Mouse (Mus musculus): ENCODE data around the gene Sspo. TPM values are rescaled to one million over a fixed set of nuclear protein-coding genes. Genes with fewer than 3 reads are reported as not detected.
A peak's percentile ranks its signal among the peaks of the same experiment; 100 is the strongest.

Sspo gene
- polyA plus RNA-seq, 1 experiment from 2014 or later: 0.14 TPM

DNA sequence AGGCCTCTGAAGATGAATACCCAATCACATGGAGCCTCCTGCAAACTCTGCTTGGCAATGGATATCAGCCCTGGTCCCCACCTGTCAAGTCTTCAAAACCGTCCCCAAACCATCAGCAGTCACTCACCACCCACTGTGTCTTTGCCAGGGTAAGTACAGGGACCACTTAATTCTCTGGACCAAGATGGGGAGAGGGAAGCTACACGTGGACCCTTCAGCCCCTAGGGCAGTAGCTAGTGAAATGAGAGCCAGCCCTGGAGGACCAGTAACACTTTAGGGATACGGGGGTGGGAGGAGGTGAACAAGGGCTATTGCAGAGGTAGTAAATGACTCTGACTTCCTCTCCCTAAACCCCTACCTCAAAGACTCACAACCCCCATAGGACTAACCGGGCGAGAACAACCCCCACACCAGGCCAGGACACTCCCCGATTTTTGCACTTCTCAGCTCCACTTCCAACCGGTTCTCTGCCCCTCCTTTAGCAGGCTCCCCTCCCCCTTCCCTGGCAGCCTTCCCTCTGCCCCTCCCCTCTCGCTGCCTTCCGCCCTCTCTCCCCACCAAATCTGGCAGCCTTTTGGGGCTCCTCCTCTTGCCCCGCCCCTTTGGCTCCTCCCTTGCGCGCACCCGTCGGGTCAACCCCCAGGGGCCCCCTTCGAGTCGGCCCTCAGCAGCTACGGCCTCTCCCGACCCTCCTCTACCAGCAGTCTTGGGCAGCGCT, 4.3 kb upstream of the Sspo start:
- Histone ChIP-seq H3K4me3 (ENCODE audit: low read length) (peak overlapping the region; percentile 84), H3K4me1 (replicated peaks; ENCODE audit: control insufficient read depth, insufficient read depth, low read length) (peaks cover 25% of the 10 kb centered on the region), H3K27ac (ENCODE audit: low read length) (peak overlapping the region; percentile 96), H3K9ac (ENCODE audit: low read length) (peak overlapping the region; percentile 95), H3K27me3 (ENCODE audit: control insufficient read depth, insufficient read depth, low read depth, low read length) (no peaks in the 10 kb centered on the region), H3K9me3 (ENCODE audit: control insufficient read depth, low read length) (no peaks in the 10 kb centered on the region), H3K4me2 (ENCODE audit: low read depth, low read length) (peak overlapping the region; percentile 79), H3K36me3 (ENCODE audit: control insufficient read depth, insufficient read depth, low read length) (peaks cover 25% of the 10 kb centered on the region)
- ATAC-seq (ENCODE audit: low read depth): peak; percentile 93
- WGBS: 3% methylated on average over 19 of the region's 19 CpGs

DNA sequence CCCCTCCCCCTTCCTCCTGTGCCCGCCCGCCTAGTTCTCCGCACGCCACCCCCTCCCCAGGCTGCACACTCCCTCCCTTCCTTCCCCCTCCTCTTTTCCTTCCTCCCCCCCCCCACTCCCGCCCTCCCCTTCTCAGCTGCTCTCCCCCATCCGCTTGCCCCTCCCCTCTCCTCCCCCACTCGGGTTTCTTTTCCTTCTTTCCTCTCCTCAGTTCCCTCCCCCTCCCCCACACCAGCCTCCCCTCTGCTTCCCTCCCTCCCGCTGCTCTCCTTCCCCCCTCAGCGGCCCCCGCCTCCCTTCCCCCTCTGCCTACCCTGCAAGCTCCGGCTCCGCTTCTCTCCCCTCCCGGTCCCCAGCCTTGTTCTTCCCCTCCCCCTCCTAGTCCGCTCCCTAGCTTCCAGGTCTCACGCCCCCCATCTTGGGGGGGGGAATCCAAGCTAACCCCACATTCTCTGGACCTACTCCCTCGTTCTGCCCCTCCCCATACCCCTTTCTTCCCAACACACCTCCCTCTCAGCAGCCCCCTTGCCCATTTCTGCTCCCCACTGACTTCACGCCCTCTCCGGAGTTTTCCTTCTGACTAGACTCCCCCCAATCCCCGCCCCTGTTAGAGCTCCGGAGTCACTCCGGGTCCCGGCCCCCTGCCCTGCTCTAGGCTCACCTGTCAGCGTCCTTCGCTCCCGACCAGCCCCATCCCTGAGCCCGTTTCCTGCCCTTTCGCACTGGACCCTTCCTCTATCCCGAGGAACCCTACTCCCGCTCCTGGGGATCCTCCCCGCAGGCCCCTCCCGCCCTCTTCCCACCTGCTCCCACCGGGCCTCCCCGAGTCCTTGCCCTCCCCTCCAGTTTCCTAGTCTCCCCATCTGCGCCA, 3.5 kb upstream of the Sspo start:
- no peaks in the 10 kb centered on the region for H3K27me3 ChIP-seq (ENCODE audit: control insufficient read depth, insufficient read depth, low read depth, low read length)
- peaks cover 24% of the 10 kb centered on the region for H3K4me1 ChIP-seq (replicated peaks; ENCODE audit: control insufficient read depth, insufficient read depth, low read length)
- H3K4me2 ChIP-seq (ENCODE audit: low read depth, low read length): peak overlapping the region; percentile 79
- H3K36me3 ChIP-seq (ENCODE audit: control insufficient read depth, insufficient read depth, low read length): peaks cover 21% of the 10 kb centered on the region
- peak overlapping the region; percentile 84 for H3K4me3 ChIP-seq (ENCODE audit: low read length)
- peak overlapping the region; percentile 96 for H3K27ac ChIP-seq (ENCODE audit: low read length)
- ATAC-seq (ENCODE audit: low read depth): peak; percentile 74
- H3K9me3 ChIP-seq (ENCODE audit: control insufficient read depth, low read length): no peaks in the 10 kb centered on the region
- H3K9ac ChIP-seq (ENCODE audit: low read length): peak overlapping the region; percentile 95
- under 1% methylated on average over 32 of the region's 34 CpGs for WGBS

DNA sequence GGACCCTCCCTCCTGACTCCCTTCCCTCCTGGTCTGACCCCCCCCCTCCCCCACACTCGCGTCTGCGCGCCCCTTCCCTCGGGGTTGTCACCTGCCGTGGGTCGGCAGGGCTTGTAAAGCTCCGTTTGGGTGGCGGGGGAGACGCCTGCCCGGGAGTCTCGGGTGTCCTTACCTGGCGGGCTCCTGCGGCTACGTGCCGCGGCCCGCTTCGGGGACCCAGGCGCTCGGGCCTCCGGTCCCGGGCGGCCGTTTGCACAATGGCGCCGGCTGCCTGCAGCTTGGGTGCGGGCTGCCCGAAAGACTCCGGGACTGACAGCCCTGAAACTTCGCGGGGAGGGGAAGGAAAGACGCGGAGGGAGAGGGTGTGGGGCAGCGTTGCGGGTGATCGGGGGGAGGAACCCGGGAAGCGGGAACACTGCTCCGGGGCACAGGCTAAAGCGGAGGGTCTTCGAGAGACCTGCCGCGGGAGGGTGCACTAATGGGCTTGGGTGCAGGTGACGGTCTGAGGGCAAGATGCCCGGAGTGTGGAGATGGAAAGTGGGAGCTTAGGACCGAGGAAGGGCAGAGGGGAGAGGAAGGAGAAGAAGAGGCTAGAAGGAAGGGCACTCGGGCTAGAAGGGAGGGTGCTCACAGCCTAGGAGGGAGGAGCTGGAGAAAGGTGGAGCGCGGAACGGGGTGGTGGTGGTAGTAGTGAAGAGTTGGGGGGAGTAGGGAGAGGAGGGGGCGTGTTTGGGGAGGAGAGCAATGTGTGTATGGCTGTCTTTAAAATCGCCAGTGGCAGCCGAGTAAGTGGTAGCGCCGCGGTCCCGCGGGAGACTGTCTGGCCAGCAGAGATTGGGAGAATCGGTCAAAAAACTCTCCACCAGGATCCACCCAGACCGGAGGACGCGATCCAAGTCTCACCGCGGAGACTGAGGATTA, 2.6 kb upstream of the Sspo start, which contains the start of gene Zfp467:
Zfp467 (minus strand) TSS at position 645 of the 921 bp plus-strand sequence.
- Histone ChIP-seq H3K4me3 (ENCODE audit: low read length) (peak within 1 kb of the TSS; percentile 84), H3K27ac (ENCODE audit: low read length) (peak within 1 kb of the TSS; percentile 96), H3K9ac (ENCODE audit: low read length) (peak within 1 kb of the TSS; percentile 95), H3K4me1 (replicated peaks; ENCODE audit: control insufficient read depth, insufficient read depth, low read length) (peaks cover 23% of the 10 kb centered on the region), H3K9me3 (ENCODE audit: control insufficient read depth, low read length) (no peaks in the 10 kb centered on the region), H3K27me3 (ENCODE audit: control insufficient read depth, insufficient read depth, low read depth, low read length) (no peaks in the 10 kb centered on the region), H3K4me2 (ENCODE audit: low read depth, low read length) (peak within 1 kb of the TSS; percentile 79), H3K36me3 (ENCODE audit: control insufficient read depth, insufficient read depth, low read length) (peaks cover 21% of the 10 kb centered on the region)
- under 1% methylated on average over 65 of the region's 65 CpGs for WGBS
- ATAC-seq (ENCODE audit: low read depth): peak; percentile 54

DNA sequence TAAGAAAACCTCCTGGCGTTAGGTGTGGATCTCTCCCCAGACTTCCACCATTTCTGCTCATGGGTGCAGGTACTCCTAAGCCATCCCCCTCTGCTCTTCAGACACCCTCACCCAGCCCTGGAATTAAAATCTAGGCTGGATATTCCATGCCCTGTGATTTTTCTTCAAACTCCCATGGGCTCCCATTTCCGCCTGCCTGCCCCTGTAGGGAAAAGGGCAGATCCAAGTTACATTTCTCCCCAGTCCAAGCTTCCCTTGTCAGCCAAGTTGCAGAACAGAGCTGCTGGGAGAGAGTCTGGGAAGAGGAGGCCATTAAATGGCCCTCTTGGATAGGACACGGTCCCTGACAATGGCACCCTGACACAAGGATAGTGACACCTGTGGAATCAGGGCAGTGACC, 1.8 kb upstream of the Sspo start:
- Histone ChIP-seq H3K27me3 (ENCODE audit: control insufficient read depth, insufficient read depth, low read depth, low read length) (no peaks in the 10 kb centered on the region), H3K27ac (ENCODE audit: low read length) (peak overlapping the region; percentile 96), H3K4me1 (replicated peaks; ENCODE audit: control insufficient read depth, insufficient read depth, low read length) (peaks cover 15% of the 10 kb centered on the region), H3K36me3 (ENCODE audit: control insufficient read depth, insufficient read depth, low read length) (peaks cover 14% of the 10 kb centered on the region), H3K4me2 (ENCODE audit: low read depth, low read length) (peak overlapping the region; percentile 79), H3K9me3 (ENCODE audit: control insufficient read depth, low read length) (no peaks in the 10 kb centered on the region), H3K4me3 (ENCODE audit: low read length) (peak overlapping the region; percentile 84), H3K9ac (ENCODE audit: low read length) (peak overlapping the region; percentile 95)
- ATAC-seq (ENCODE audit: low read depth): no peak
- 39% methylated on average over 3 of the region's 3 CpGs for WGBS

DNA sequence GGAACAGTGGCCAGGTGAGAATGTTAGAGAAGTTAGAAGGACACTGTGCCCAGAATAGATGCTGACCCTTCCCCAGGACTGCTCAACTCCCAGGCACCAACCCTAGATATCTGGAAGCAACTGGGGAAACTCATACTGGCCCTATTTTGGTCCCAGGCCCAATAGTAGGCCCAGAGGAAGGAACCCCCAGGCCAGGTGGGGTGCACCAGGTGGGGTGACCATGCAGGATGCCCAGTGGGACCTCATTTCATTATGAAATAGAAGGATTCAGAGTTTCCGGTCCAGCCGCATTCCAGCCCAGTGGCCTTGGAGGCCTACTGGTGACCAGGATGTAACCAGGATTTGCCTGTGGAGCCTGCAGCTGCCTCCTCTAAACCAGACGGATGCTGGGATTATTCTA, 1.1 kb upstream of the Sspo start:
- H3K27me3 ChIP-seq (ENCODE audit: control insufficient read depth, insufficient read depth, low read depth, low read length): no peaks in the 10 kb centered on the region
- WGBS: 68% methylated on average over 3 of the region's 3 CpGs
- no peak overlapping the region for H3K9ac ChIP-seq (ENCODE audit: low read length)
- ATAC-seq (ENCODE audit: low read depth): no peak
- no peak overlapping the region for H3K27ac ChIP-seq (ENCODE audit: low read length)
- no peak overlapping the region for H3K4me3 ChIP-seq (ENCODE audit: low read length)
- H3K36me3 ChIP-seq (ENCODE audit: control insufficient read depth, insufficient read depth, low read length): peaks cover 8% of the 10 kb centered on the region
- H3K9me3 ChIP-seq (ENCODE audit: control insufficient read depth, low read length): no peaks in the 10 kb centered on the region
- H3K4me1 ChIP-seq (replicated peaks; ENCODE audit: control insufficient read depth, insufficient read depth, low read length): peaks cover 14% of the 10 kb centered on the region
- no peak overlapping the region for H3K4me2 ChIP-seq (ENCODE audit: low read depth, low read length)

DNA sequence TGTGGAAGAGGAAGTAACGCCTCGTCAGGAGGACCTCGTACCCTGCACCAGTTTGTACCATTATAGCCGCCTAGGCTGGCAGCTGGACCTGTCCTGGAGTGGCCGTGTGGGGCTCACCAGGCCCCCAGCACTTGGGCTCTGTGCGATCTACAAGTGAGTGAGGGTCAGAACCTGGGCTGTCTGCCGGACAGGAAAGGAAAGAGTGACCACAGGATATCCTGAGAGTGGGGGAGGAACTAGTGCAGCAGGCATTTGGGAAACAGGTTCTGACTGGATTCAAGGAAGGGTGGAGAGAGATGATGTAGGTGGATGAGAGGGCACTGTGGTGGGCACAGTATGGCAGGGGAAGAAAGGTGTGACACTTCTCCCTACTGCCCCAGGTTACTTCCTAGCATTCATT, 498 bp downstream of the Sspo start:
- Histone ChIP-seq H3K27ac (ENCODE audit: low read length) (no peak overlapping the region), H3K36me3 (ENCODE audit: control insufficient read depth, insufficient read depth, low read length) (no peaks in the 10 kb centered on the region), H3K4me2 (ENCODE audit: low read depth, low read length) (no peak overlapping the region), H3K4me3 (ENCODE audit: low read length) (no peak overlapping the region), H3K4me1 (replicated peaks; ENCODE audit: control insufficient read depth, insufficient read depth, low read length) (peaks cover 8% of the 10 kb centered on the region), H3K9me3 (ENCODE audit: control insufficient read depth, low read length) (no peaks in the 10 kb centered on the region), H3K9ac (ENCODE audit: low read length) (no peak overlapping the region), H3K27me3 (ENCODE audit: control insufficient read depth, insufficient read depth, low read depth, low read length) (no peaks in the 10 kb centered on the region)
- no peak for ATAC-seq (ENCODE audit: low read depth)
- WGBS: 46% methylated on average over 7 of the region's 7 CpGs

DNA sequence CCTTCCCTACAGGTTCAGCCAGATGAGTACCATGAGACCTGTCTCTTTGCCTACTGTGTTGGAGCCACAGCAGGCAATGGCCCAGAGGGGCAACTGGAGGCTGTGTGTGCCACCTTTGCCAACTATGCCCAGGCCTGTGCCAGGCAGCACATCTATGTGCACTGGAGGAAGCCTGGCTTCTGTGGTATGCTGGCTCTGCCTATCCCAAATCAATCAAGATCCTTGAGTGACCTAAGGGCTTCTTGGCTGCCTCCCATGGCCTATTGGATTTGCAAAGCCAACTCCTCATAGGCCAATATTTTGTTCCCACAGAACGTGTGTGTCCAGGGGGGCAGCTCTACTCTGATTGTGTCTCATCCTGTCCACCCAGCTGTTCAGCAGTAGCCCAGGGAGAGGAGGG, 4.1 kb downstream of the Sspo start:
- H3K4me3 ChIP-seq (ENCODE audit: low read length): no peak overlapping the region
- no peak for ATAC-seq (ENCODE audit: low read depth)
- no peak overlapping the region for H3K4me2 ChIP-seq (ENCODE audit: low read depth, low read length)
- no peak overlapping the region for H3K27ac ChIP-seq (ENCODE audit: low read length)
- WGBS: 52% methylated on average over 1 of the region's 1 CpGs
- no peaks in the 10 kb centered on the region for H3K36me3 ChIP-seq (ENCODE audit: control insufficient read depth, insufficient read depth, low read length)
- no peaks in the 10 kb centered on the region for H3K27me3 ChIP-seq (ENCODE audit: control insufficient read depth, insufficient read depth, low read depth, low read length)
- H3K4me1 ChIP-seq (replicated peaks; ENCODE audit: control insufficient read depth, insufficient read depth, low read length): no peaks in the 10 kb centered on the region
- H3K9me3 ChIP-seq (ENCODE audit: control insufficient read depth, low read length): no peaks in the 10 kb centered on the region
- H3K9ac ChIP-seq (ENCODE audit: low read length): no peak overlapping the region

DNA sequence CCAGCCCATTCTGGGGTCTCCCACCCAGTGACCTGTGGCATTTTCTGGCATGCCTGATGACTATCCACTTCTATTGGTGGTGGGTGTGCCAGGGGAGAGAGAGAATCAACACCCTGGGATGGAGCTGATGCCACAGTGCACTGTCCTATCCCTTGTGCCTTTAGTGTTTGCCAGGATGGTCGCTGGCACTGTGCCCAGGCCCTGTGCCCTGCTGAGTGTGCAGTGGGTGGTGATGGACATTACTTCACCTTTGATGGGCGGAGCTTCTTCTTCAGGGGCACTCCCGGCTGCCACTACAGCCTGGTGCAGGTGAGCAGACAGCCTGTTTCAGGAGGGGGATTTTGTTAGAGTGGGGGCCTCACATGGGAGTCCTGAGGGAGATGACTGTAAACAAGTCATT, 4.7 kb downstream of the Sspo start:
- Histone ChIP-seq H3K36me3 (ENCODE audit: control insufficient read depth, insufficient read depth, low read length) (no peaks in the 10 kb centered on the region), H3K27me3 (ENCODE audit: control insufficient read depth, insufficient read depth, low read depth, low read length) (no peaks in the 10 kb centered on the region), H3K9me3 (ENCODE audit: control insufficient read depth, low read length) (no peaks in the 10 kb centered on the region), H3K9ac (ENCODE audit: low read length) (no peak overlapping the region), H3K4me1 (replicated peaks; ENCODE audit: control insufficient read depth, insufficient read depth, low read length) (no peaks in the 10 kb centered on the region), H3K4me3 (ENCODE audit: low read length) (no peak overlapping the region), H3K27ac (ENCODE audit: low read length) (no peak overlapping the region), H3K4me2 (ENCODE audit: low read depth, low read length) (no peak overlapping the region)
- 67% methylated on average over 3 of the region's 3 CpGs for WGBS
- no peak for ATAC-seq (ENCODE audit: low read depth)

All from lung, embryonic 16.5 days (tissue).